Mouse (Mus musculus): ENCODE data around the gene Emp2.

Gene Emp2

DNA sequence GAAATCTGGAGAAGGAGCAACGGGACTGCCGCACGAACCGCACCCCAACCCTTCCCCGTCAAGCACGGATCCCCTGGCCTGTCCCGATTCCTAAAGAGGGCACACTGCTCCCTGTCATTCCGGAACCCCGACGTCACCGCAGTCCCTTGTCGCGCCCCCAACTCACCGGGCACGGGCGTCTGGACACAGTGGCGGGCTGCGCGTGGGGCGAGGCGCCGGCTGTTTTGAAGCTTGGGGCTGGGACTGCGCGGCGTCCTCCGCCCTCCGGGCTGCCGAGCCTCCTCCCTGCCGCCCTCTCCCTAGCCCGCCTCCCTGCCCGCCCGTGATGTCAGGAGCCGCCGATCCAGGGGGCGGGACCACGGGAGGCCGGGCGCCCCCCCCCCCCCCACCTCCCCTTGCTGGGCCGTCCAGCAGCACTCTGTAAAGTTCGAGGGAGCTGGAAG is at the start of gene Emp2:
Gene Emp2 (minus strand): TSS at position 323 of the 443 bp plus-strand sequence.
- no peak for DNase-seq (ENCODE audit: low read depth in 1 of 2, low spot score in 2 of 2)

DNA sequence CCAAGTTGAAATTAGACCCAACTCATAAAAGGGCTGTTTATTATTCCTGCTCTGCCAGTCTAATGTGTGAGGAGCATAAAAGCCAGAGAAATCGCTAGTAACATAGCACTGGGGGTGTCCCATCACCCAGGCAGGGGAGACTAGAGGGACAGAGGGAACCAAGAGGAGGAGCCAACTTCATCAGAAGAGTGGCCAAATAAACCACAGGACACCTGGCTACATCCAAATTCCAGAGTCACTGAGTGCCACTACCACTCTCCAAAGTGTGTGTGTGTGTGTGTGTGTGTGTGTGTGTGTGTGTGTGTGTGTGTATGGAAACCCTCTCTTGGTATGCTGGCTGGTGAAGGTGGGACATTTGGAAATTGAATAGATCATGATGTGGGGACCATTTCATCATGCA is 49.3 kb upstream of the Emp2 start:
- DNase-seq (ENCODE audit: low read depth in 1 of 2, low spot score in 2 of 2) = no peak

DNA sequence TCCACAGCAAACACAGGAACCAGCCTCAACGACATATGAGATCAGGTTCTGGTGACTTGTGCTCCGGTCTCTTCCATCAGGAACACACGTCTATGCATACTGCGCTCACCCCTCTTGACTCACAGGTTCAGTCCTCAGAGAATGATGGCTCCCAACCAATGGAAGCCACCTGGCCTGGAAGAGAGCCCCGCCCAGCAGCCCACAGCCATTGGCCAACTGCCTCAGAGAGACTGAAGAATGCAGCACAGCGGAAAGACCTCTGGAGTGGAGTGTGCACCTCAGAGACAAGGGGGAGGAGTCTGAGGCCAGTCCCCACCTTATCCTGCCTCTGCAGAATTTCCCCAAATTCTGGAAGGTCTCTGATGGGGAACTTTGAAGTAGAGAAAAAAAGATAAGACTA is 45.5 kb upstream of the Emp2 start:
- DNase-seq (ENCODE audit: low read depth in 1 of 2, low spot score in 2 of 2) = no peak

DNA sequence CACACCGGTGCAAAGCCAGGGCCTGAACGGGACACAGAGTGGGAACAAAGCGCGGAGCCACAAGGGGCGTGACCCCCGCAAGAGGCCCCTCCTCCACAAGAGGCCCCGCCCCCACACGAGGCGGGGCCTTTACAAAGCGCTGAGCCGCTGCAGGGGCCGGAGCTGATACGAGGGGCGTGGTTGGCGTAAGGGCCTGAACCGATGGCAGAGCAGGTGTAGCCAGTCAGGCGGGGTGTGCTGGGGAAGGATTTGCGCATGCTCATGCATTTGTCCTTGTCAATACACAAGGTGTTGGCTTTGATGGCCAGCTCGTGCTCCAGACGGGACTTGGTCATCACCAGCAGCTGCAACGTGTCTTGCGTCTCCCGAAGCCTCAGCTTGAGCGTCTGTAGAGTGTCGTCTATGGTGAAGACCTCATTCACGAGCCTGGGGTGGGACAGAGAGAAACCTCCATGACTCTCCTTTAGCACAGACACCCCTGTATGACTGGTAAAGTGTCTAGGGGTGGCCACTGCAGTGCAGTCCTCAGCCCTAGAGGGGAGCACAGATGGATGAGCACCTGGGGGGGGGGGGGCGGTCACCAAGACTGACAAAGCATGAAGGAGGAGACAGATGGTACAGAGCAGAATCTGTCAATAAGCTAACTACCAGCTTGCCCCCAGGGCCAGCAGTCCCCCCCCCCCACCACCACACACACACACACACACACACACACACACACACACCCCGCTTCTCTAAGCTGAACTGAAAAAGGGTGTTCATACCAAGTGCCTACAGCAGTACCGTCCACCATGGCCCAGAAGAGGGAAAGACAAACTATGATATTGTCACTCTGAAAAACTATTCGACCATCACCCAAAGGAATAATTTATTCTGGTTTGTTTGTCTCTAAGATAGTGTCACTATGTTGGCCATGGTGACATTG is 44.5 kb upstream of the Emp2 start:
- no peak for DNase-seq (ENCODE audit: low read depth in 1 of 2, low spot score in 2 of 2)

DNA sequence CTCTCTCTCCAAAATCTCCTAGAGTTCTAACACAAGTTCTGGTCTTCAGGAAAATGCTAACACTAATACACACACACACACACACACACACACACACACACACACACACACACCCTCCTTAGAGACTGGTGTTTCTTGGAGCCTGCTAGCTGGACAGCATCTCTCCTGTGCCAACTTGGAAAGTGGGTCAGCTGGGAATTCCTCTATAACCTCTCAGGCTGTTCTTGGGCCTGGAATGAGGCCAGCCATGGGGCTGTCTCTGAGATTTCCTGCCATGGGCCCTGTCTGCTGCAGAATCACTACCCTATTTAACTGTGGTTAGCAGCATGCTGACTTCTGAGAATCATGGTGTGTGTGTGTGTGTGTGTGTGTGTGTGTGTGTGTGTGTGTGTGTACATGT is 41.2 kb upstream of the Emp2 start:
- DNase-seq (ENCODE audit: low read depth in 1 of 2, low spot score in 2 of 2) = no peak

DNA sequence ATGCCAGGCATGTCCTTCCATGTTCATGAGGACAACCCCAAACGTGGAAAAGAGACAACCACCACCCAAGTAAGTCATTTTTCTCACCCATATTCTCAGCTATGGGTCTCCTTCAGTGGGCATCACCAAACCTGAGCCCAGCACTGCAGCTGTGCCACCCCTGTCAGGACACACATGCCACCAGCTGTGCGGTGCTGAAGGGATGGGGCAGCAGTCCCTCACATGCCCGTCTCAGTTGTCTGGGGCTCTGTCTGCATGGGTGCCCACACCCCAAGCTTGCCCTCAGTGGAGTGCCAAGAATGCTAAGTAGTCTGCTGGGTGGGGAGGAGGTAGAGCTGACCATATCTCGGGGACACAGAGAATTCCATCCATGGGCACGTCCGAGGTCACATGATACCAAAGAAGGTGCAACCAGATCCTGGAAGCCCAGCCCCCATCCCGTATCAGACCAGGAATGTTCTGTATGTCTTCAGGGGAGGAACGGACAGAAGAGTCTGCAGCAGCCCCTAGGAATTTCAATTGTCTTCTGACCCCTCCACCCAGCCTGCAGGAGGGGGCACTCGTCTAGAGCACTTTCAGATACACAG is 37.4 kb upstream of the Emp2 start:
- no peak for DNase-seq (ENCODE audit: low read depth in 1 of 2, low spot score in 2 of 2)

DNA sequence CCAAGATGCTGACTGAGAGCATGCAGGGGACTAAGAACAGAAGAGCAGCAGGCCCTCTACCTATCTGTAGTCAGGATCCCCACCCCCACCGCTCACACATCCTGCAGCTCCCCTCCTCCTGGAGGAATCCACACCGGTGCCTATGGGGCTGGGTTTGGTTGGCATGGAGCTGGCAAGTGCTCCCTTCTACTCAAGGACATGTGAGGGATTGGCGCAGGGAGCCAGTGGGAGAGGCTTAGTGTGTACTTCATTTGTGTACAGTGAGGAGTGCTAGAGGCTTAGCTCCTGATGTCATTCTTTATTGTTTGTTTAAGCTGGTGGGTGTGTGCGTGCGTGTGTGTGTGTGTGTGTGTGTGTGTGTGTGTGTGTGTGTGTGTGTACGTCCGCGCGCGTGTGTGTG is 36.1 kb upstream of the Emp2 start:
- no peak for DNase-seq (ENCODE audit: low read depth in 1 of 2, low spot score in 2 of 2)

DNA sequence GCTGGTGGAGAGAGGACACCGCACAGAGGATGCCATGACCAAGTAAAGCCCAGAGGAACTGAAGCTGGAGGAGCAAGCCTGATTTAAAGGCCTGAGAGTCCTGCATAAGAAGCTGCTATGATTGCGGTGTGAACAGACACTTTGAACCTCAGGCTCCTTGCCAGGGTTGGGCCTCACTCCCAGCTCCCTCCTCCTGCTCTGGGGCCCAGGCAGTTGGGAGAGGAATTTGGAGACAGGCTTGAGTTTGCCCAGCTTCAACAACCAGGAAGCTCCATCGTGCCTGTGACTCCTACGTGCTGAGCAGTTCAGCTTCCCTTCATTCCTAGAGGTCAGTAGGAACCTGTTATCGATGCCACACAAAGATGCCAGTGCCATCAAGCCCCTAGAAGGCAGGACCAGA is 35.7 kb upstream of the Emp2 start:
- DNase-seq (ENCODE audit: low read depth in 1 of 2, low spot score in 2 of 2) = no peak

DNA sequence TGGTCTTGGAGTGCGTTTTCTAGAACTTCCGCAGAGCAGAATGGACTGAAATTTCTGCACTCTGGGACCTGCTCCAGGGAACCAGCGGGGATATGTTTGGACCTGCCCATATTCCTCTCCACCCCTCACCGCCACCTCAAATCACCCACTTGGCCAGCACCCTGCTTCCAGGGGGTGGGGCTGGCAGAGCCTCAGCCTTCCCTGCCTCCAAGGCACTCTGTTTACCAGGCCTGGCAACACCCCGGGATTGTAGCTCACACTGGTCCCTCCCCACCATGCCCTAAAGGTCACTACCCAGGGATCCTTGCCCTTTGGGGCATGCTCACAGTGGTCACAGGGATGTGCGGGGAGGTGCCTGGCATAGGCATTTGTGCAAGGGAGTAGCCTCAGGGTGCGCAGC is 33.8 kb upstream of the Emp2 start:
- no peak for DNase-seq (ENCODE audit: low read depth in 1 of 2, low spot score in 2 of 2)

DNA sequence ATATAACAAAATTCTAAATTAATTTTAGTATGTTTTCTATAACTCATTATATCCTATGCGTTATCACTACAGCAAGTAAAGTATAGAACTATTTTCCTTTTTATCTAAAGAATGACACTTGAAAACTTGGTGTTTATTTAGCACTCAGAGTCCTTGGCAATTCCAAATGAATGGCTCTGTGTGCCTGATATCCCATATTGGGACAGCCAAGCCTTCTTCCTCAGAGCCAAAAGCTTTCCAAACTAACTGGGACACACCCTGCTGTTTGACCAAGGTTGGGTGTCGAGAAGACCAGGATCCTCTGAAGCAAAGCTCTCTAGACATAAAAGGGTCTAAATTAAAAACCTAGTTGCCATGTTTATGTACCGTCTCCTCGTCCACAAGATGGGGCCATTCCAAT is 27.3 kb upstream of the Emp2 start:
- no peak for DNase-seq (ENCODE audit: low read depth in 1 of 2, low spot score in 2 of 2)

DNA sequence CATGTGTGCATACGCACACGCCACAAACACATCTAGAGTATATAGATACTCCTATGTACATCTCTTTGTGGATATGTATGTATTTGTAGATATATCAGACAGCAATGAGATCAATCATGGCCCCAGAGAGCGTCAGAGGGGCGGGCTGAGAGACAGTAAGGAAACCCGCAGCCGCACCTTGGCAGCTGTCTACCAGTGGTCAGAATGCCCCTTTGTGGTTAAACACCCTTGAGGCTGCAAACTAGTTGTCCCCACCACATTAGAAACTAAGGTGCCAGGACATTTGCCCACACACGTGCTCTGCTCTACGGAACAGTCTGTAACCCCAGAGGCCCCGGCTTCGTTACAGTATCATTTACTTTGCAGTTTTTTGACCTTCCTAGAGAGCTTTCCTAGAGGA is 26.2 kb upstream of the Emp2 start:
- DNase-seq (ENCODE audit: low read depth in 1 of 2, low spot score in 2 of 2) = no peak

DNA sequence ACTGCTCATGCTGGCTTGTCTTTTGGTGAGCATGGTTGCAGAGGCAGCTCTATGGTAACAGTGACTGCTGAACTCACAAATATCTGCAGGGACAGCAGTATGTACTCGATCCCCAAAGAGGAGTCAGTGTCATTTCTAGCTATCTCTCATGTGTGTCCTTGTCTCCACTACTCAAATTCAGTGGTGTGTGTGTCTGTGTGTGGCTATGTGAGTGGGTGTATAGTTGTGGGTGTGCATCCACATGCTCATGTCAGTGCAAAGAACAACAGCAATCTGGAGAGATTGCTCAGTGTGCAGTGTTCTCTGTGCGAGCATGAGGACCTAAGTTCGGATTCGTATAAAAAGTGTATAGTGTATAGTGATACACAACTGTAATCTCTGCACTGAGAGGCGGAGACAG is 24.8 kb upstream of the Emp2 start:
- no peak for DNase-seq (ENCODE audit: low read depth in 1 of 2, low spot score in 2 of 2)

DNA sequence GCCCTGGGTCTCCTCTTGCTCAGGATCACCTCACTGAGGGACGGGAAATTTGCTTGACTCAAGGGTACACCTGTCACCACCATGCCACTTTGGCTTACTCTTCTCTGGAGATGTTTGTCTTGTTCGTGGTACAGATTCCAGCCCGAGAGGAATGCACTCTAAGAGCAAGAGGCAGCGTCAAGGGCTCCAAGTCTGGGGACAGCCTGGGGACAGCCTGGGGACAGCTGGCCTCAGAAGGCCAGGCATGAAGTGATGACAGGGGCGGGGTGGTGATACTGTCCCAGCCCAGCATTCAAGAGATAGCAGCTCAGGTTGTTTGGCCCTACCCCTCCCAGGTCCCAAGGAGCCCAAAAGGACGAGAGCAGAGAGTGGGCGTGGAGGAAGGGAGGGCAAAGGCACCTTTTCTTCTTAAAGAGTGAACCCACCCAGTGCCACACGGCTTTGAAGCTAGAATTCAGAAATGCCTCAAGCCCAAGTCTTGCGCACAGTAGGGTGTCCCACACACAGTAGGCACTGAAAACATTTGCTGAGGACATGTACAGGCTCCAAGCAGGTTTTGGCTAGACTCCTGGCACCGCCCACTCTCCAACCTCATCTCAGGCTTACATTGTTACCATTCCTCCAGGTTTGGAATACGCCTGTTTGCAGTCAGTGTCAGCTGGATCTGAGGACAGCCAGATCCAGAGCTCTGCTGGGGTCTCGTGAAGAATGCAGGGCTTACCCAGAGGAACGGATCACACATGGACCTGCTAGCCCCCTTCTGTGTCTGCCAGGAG is 23.8 kb upstream of the Emp2 start:
- no peak for DNase-seq (ENCODE audit: low read depth in 1 of 2, low spot score in 2 of 2)

DNA sequence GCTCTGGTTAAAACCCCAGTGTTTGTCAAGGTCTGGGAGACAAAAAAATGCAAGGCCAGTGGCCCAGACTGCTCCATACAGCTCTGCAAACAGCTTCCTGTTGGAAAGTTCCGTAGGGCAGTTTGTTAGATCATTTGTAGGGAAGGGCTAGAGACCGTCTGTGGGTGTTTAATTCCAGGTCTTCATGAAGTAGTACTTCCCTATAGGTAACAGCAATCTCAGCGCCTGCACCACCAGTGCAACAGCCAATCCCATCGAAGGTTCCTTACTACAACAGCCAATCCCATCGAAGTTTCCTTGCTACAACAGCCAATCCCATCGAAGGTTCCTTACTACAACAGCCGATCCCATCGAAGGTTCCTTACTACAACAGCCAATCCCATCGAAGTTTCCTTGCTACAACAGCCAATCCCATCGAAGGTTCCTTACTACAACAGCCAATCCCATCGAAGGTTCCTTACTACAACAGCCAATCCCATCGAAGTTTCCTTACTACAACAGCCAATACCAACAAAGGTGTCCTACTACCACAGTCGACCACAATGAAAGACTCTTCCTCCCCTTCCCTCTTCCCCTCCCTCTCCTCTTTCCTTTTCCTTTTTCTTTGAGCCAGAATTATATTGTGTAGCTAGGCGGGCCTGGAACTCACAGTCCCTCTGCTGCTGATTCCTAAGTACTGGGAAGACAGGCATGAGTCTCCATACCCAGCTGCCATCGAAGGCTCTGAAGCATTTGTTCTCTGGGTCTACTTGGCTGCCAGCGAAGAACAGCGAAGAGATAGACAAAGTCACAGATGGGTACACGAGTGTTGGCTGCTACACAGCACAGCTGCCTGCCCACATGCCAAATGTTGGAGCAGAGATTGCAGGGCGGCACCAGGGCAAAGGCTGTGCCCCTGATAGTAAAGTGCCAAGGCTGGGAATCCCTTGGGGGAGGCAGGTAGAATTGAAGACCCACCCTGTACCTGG is 23.0 kb upstream of the Emp2 start:
- no peak for DNase-seq (ENCODE audit: low read depth in 1 of 2, low spot score in 2 of 2)

DNA sequence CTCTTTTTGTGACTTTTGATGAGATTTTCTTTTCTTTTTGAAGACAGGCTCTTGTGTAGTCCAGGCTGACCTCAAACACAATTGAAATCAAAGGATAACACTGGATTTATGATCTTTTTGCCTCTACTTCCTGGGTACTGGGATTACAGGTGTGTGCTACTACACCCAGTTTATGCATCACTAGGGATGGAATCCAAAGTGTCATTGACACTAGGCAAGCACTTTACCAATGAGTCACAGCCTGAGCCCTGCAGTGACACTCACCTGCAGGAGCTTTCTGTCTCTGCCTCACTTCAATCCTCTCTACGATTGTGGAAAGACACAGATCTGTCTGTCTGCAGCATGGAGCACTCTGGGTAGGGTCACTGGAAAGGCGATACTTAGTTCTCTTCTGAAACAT is 22.2 kb upstream of the Emp2 start:
- DNase-seq (ENCODE audit: low read depth in 1 of 2, low spot score in 2 of 2) = no peak

DNA sequence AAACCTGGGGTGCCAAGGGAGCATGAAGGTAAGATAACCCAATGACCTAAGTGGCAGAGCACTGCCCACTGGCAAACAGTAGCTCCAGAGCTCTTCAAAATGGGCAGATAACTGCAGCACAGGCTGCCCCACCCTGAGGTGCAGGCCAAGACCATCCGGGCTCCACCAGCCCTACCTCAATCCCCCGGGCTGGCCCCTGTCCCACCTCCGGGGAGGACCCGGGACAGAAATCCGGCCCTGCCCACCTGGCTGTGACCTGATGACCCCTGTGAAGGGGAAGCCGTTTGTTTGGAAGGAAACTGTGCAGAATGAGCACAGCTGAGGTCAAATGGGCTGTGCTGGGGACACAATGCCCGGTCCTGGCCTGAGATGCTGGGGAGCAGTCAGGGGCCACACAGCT is 19.0 kb upstream of the Emp2 start:
- no peak for DNase-seq (ENCODE audit: low read depth in 1 of 2, low spot score in 2 of 2)

DNA sequence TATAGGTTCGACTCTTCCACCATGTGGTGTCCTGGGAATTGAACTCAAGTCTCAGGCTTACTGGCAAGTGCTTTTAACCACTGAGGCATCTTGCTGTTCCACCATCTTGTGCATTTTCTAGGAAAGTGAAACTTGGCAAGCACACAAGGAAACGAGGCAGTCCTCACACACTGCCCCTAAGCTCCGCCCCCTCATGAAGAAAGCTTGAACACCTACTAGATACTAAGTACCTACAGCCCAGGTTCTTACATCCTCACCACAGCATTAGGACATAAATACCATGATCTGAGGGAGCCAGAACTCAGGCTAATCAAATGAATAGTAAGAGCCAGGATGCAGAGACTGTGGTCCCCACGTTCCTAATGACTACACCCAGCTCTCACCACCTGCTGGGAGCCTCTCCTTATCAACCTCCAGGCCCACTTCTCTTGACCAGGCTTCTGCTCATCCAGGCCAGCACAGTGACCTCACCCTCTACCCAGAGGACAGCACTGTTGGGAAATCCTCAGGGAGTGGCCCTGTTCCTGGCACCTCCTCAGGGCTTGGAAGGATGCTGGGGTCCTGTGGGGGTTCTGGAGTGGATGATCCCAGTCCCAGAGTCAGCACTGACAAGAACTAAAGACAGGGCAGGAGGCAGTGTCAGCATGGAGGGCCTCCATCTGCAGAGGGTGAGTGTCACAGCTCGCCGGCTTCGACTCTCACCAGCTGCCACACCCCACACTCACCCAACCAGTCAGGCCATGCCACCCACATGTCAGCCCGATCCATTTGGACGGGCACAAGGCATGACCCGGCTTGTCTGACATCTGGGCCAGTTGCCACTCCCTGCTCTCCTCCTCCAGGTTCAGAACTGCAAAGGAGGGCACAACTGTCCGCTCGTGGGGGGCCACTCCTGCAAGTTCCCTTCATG is 17.1 kb upstream of the Emp2 start:
- no peak for DNase-seq (ENCODE audit: low read depth in 1 of 2, low spot score in 2 of 2)

DNA sequence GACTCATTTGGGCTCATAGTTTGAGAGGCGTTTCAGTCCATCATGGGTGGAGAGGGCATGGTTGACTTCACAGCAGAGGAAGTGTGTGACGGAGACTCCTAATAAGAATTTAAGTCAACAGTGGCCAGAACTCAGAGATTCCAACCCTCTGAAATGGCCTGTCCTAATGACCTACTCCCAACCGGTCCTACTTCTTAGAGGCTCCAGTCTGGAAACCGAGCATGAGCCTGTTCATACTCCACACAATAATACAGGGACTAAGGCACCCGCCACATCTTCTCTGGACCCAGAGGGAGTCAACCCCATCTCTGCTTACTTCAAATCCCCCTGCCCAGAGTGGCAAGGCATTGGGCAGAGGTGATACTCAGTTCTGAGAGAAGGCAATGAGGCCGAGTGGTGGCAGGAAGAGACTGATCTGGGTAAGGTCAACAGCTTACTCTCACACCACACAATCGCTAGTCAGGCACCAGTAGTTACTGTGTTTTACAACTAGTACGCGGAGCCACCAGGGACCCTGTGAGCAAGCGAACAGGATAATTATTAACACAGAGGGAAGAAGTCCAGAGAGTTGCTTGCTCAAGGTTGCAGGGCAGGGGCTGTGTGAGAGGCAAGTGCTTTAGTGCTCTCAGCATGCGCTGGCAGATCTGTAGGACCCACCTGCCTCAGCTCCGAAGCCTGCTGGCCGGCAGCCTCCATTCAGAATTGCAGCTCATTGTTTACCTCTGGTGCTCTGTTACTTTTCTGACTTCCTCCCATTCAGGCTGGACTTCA is 14.0 kb upstream of the Emp2 start:
- no peak for DNase-seq (ENCODE audit: low read depth in 1 of 2, low spot score in 2 of 2)

DNA sequence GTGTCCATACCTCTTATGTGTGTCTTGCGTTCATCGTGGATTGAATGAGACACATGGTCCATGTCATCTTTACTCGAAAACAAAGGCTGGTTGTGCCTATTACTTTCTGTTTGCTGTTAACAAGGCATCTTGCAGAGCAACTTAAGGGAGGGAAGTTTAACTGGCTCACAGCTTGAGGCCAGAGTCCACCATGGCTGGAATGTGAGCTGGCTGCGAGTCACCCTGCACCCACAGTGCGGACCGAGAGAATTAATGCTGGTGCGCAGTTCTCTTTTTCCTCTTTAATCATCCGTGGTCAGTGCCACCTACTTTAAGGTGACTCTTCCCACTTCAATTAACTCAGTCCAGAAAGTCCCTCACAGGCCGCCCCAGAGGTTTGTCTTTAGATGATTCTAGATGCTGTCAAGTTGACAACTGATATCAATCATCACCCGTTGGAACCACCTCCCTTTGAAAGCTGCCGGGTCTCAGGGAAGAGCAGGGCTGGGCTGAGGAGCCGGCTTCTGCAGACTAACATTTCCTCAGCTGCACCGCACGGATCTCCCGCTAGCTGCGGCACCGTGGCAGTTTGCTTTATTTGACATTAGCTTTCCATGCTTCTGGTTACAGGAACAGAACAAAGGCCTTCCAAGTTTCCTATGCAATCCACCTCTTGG is 6.3 kb upstream of the Emp2 start:
- DNase-seq (ENCODE audit: low read depth in 1 of 2, low spot score in 2 of 2) = no peak
